Mouse (Mus musculus) intestine, postnatal 0 days (tissue): ENCODE measurements around the gene Tmem186. TPM values are rescaled to one million over a fixed set of nuclear protein-coding genes. Genes with fewer than 3 reads are reported as not detected.

Experiments
- ATAC-seq: fragments of 200-750 bp; cut with Nextera tagmentation; 2 replicates; pipeline ENCODE4 v1.8.0; 2017; ENCODE audit warnings: mild to moderate bottlenecking, moderate TSS enrichment, moderate library complexity
- H3K27ac ChIP-seq: fragments of 300-500 bp; sonication (generic); 2 replicates; pipeline ENCODE4 v1.5.1; 2014; ENCODE audit warnings: mild to moderate bottlenecking, low read depth, low read length, moderate library complexity
- H3K27me3 ChIP-seq: fragments of 300-500 bp; sonication (generic); replicated peaks from 2 replicates; pipeline ENCODE4 v1.6.1; 2014; ENCODE audit warnings: low read length, mixed read lengths; ENCODE audit not compliant: control insufficient read depth, insufficient read depth
- H3K36me3 ChIP-seq: fragments of 300-500 bp; sonication (generic); 2 replicates; pipeline ENCODE4 v1.6.1; 2014; ENCODE audit warnings: mild to moderate bottlenecking, moderate library complexity; ENCODE audit not compliant: control insufficient read depth, insufficient read depth
- H3K4me1 ChIP-seq: fragments of 300-500 bp; sonication (generic); replicated peaks from 2 replicates; pipeline ENCODE4 v1.6.1; 2014; ENCODE audit warnings: antibody characterized with exemption, low read length, mixed read lengths; ENCODE audit not compliant: control insufficient read depth, insufficient read depth
- H3K4me2 ChIP-seq: fragments of 300-500 bp; sonication (generic); replicated peaks from 2 replicates; pipeline ENCODE4 v1.6.1; 2014; ENCODE audit warnings: low read depth, mild to moderate bottlenecking, moderate library complexity
- H3K4me3 ChIP-seq: fragments of 300-500 bp; sonication (generic); 2 replicates; pipeline ENCODE4 v1.5.1; 2014; ENCODE audit warnings: low read depth, low read length
- H3K9ac ChIP-seq: fragments of 300-500 bp; sonication (generic); 2 replicates; pipeline ENCODE4 v1.6.1; 2014; ENCODE audit warnings: mild to moderate bottlenecking, low read depth, low read length
- H3K9me3 ChIP-seq: fragments of 300-500 bp; sonication (generic); 2 replicates; pipeline ENCODE4 v1.6.1; 2016; ENCODE audit warnings: mixed run types; ENCODE audit not compliant: control insufficient read depth
- CTCF ChIP-seq: sonication (generic); IDR thresholded peaks from 2 replicates; pipeline ENCODE4 v1.5.1; 2016; ENCODE audit warnings: low read depth, mild to moderate bottlenecking, control low read depth, antibody characterized with exemption, moderate library complexity
- WGBS: fragments of 180-500 bp; shearing (Covaris S2); extraction: QIAGEN DNeasy Blood & Tissue Kit; methylation state at CpG from one replicate; pipeline ENCODE4 v1.1.7; 2014; 5-methylcytosine and 5-hydroxymethylcytosine counted together
- polyA plus RNA-seq: library from polyadenylated mRNA; unstranded; fragments of >200 nt; fragmentation: Nextera tagmentation; extraction: Ambion mirVana; gene quantifications from 2 replicates; pipeline ENCODE4 v1.2.1, GENCODE M21; 2015

The Tmem186 gene
- polyA plus RNA-seq, 1 experiment from 2014 or later, result 9.8 TPM

DNA sequence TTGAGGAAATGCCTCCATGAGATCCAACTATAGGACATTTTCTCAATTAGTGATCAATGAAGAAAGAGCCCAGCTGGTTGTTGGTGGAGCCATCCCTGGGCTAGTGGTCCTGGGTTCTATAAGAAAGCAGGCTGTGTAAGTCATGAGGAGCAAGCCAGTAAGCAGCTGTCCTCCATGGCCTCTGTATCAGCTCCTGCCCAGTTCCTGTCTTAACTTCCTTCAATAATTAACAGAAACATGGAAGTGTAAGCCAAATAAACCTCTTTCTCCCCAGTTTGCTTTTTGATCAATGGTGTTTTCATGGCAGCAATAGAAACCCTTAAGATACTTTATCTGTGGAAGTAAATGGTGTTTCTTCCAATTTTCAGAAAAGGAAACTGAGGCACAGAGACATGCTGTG is 35.3 kb upstream of the Tmem186 start:
- no peaks in the 10 kb centered on the region for H3K9me3 ChIP-seq
- peaks cover 7% of the 10 kb centered on the region for H3K4me1 ChIP-seq
- no peak overlapping the region for H3K9ac ChIP-seq
- peak overlapping the region; percentile 88 for H3K4me2 ChIP-seq
- TF ChIP-seq CTCF, result no peak
- H3K27me3 ChIP-seq, result no peaks in the 10 kb centered on the region
- H3K4me3 ChIP-seq, result no peak overlapping the region
- ATAC-seq, result no peak
- peaks cover 7% of the 10 kb centered on the region; the same call in 1 of the 2 replicates for H3K36me3 ChIP-seq
- no peak overlapping the region for H3K27ac ChIP-seq

DNA sequence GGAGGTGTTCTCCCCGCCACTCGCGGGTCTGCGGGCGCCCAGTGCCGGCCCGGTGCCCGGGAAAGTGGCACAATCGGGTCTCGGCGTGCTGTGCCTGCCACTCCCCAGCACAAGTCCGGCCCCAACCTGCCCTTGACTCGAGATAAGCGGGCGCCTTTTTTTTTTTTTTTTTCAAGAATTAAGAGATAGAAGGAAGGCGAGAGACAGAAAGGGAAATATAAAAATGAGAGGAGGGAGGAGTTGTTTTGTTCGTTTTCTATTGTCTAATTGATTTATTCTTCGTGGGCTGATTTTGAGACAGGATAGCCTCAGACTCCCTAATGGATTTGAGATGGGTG is 34.8 kb upstream of the Tmem186 start:
- peaks cover 12% of the 10 kb centered on the region for H3K4me1 ChIP-seq

DNA sequence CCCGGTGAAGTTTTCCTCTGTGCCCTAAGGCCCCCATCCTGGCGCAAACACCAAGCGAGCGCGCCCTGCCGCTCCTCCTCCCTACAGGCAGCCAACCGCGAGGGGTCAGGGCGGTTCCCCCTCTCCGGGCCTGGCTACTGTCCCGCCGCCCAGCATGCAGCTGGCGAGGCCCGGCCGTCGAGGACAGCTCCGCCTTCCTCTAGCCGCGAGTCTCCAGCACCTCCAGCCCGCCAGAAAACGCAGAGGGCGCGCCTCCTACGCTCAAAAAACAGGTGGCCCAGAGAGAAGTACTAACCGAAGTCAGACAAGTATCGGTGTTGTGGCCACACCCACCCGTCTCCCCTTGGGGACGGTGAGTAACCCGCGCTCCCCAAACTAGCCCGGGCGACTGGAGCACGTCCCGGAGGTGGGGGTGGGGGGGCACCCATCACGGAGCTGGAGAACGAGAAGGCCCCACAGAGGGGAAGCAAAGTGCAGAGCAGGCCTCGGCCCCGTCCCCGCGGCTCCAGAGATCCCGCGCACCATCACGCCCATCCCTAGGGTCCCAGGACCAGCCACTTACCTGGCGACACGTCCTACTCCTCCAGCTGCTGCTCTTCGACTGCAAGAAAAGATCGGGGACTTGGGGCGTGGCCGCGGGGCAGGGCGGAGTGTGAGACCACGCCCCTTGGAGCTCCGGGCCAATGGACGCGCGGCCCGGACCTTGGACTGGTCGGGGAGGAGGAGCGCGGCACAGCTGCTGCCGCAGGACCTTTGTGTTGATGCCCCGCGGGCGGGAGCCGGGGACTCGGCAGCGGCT is 34.2 kb upstream of the Tmem186 start, which contains the start of gene Carhsp1:
Gene Carhsp1 (minus strand): TSS at position 605 of the 799 bp plus-strand sequence.
- peak within 1 kb of the TSS; percentile 61 for H3K9ac ChIP-seq
- peak within 1 kb of the TSS; percentile 88 for H3K4me2 ChIP-seq
- peaks cover 7% of the 10 kb centered on the region; the same call in 1 of the 2 replicates for H3K36me3 ChIP-seq
- H3K4me3 ChIP-seq, result peak within 1 kb of the TSS; percentile 69
- peak within 1 kb of the TSS; percentile 86 for H3K27ac ChIP-seq
- H3K4me1 ChIP-seq, result peaks cover 13% of the 10 kb centered on the region
- peak; percentile 66 for TF ChIP-seq CTCF
- WGBS, result under 1% methylated on average over 65 of the region's 67 CpGs
- ATAC-seq, result peak; percentile 88
- H3K9me3 ChIP-seq, result no peaks in the 10 kb centered on the region
- no peaks in the 10 kb centered on the region for H3K27me3 ChIP-seq

More for the DNA sequence above, 34.8 kb upstream of the Tmem186 start:
- WGBS, result 0% methylated on average over 18 of the region's 18 CpGs
- H3K27me3 ChIP-seq, result no peaks in the 10 kb centered on the region
- H3K36me3 ChIP-seq, result peaks cover 7% of the 10 kb centered on the region; the same call in 1 of the 2 replicates
- H3K9ac ChIP-seq, result peak overlapping the region; percentile 22; the same call in 1 of the 2 replicates
- H3K4me2 ChIP-seq, result peak overlapping the region; percentile 88
- TF ChIP-seq CTCF, result no peak
- H3K9me3 ChIP-seq, result no peaks in the 10 kb centered on the region
- peak overlapping the region; percentile 86; the same call in 1 of the 2 replicates for H3K27ac ChIP-seq
- H3K4me3 ChIP-seq, result peak overlapping the region; percentile 69
- no peak; the same call in 1 of the 2 replicates for ATAC-seq

DNA sequence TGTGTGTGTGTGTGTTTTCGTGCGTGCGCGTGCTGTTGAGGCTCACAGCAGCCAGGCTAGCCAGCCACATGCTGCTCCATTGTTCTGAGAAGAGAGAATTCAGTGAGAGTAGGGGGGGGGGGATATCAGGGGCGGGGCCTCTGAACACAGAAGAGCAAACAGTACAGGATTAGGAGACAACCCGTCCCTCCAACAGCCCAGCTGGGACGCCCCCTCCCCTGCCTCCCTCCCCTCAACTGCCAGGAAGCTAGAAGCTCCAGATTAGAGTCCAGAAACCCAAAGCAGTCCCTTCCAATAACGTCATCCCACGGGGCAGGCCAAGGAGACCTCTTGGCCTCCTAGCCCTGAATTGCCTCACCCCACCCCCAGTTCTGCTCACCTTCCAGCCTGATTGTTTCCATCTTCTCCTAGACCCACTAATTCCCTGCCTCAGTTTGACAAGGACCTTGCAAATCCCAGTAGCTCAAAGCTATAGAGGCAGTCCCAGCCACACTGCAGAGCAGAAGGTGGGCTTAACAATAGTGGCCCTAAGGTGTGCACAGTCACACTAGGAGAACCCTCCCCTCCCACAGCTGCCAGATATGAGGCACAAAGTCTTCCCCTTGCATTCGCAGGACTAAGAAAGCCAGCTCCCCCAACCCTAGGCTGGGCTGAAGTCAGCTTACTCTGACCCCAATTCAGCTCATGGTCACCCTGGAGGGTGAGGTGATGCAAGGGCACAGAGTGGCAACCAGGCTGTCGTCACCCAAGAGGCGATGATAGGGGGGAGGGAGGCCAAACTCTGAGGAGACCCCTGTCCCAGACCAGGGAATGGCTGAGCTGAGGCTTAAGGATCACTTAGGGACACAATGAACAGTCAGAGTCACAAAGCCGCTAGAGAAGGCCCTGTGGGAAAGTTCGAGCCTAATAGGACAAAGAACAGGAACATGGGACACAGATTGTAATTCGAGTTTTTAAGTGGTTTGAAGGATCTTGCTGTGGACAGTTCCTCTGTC is 32.8 kb upstream of the Tmem186 start:
- Histone ChIP-seq H3K36me3 (peaks cover 7% of the 10 kb centered on the region; the same call in 1 of the 2 replicates), H3K4me1 (peaks cover 13% of the 10 kb centered on the region), H3K9me3 (no peaks in the 10 kb centered on the region), H3K4me3 (peak overlapping the region; percentile 69), H3K27me3 (no peaks in the 10 kb centered on the region), H3K27ac (no peak overlapping the region), H3K9ac (no peak overlapping the region; the same call in 1 of the 2 replicates), H3K4me2 (peak overlapping the region; percentile 88)
- TF ChIP-seq CTCF, result no peak
- WGBS, result 12% methylated on average over 15 of the region's 15 CpGs
- ATAC-seq, result no peak

DNA sequence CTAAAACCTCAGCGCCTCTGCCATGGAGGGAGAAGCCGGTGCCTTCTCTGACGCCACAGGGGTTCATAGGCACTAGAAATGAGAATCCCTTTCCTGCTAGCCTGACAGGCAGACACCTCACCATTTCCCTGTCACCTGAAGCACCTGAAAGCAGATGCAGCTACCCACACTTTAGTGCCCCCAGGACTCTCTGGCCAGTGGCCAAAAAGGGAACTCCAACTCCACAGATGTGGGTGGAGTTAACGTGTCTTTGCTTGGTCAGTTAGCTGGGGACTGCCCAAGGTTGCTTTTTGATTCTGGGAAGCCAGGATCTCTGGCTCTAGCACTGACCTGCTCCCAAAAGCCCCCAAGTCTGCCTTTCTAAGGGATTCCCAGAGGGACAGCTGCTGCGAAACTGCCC is 31.9 kb upstream of the Tmem186 start:
- Histone ChIP-seq H3K36me3 (peaks cover 7% of the 10 kb centered on the region; the same call in 1 of the 2 replicates), H3K9me3 (no peaks in the 10 kb centered on the region), H3K9ac (no peak overlapping the region), H3K4me1 (peaks cover 13% of the 10 kb centered on the region), H3K27me3 (no peaks in the 10 kb centered on the region), H3K4me2 (peak overlapping the region; percentile 88), H3K4me3 (no peak overlapping the region), H3K27ac (no peak overlapping the region)
- WGBS, result 72% methylated on average over 5 of the region's 5 CpGs
- no peak for TF ChIP-seq CTCF
- ATAC-seq, result no peak

DNA sequence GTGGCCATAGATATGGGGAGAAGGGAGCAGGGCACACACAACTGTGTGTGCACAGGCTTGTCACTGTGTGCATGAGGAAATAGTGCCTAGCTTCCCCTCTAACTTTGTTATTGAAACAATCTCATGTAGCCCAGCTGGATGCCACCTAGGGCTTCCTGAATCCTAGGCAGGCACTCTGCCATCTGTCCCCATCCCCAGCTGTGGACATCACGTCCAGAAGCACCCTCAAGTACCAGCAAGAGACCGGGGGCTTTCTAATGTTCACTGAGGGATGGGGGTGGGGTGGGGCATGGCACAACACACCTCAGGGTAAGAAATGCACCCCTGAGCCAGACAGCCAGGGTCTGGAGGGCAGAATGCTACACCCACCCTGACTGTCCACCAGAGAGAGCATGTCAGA is 30.9 kb upstream of the Tmem186 start:
- H3K4me3 ChIP-seq, result no peak overlapping the region
- H3K9ac ChIP-seq, result no peak overlapping the region
- H3K4me1 ChIP-seq, result peaks cover 13% of the 10 kb centered on the region
- ATAC-seq, result no peak
- WGBS, result 69% methylated on average over 2 of the region's 2 CpGs
- H3K9me3 ChIP-seq, result no peaks in the 10 kb centered on the region
- H3K27ac ChIP-seq, result no peak overlapping the region
- H3K4me2 ChIP-seq, result no peak overlapping the region
- TF ChIP-seq CTCF, result no peak
- peaks cover 10% of the 10 kb centered on the region; the same call in 1 of the 2 replicates for H3K36me3 ChIP-seq
- no peaks in the 10 kb centered on the region for H3K27me3 ChIP-seq
